10 mouse cellular contexts compared by ENCODE assay signal in the genomic region with DNA sequence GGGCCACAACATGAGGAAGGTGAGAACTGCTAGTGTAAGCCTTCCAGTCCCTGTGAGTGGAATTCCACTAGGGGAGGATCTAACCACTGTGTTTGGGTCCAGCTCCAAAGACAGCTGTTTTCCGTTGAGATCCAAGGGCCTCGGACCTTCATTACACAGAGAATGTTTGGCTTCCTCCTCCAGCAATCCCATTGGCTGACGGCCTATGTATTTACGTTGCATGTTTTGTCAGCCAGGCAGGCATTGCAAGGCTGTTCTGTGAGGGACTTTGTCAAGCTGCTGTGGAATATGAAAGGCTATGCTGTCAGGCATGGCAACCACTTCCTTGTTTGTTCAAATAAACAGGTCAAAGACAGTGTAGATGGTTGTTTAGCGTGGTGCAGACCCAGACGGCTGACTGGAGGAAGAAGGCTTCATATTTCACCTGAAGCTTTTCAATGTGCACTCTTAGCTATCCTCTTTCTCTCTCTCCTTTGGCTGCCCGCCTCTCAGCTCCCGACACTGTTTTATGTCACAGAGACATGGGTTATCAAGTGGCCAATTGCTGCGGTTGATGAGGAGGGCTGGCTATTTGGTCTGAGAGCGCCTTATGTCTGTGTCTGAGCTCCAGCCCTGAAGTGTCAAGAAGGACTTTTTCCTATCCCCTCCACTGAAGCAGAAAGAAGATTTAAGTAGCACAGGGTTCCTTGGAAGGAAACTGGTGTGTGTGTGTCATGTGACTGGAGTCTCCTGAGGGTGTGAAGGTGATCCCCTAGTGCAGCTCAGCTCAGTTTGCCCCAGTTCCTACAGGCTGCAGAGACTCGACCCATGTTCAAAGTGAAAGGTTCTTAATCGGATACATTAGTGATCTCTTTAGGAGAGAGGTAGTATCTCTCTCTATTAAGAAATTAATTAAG. TPM values are rescaled to one million over a fixed set of nuclear protein-coding genes. Genes with fewer than 3 reads are reported as not detected.
DNase-seq lines count a peak whose midpoint lies in the region; ATAC-seq lines count a peak whose summit lies in the region.
"Had no signal": no experiment of that assay in that cellular context is flagged by ENCODE, and none has a peak within 500 bp of the region (broad histone marks: within the 10 kb centered on the region; RNA-seq: fewer than 3 reads in every experiment).

No protein-coding gene starts in this region.

- no peak overlapping the region for H3K4me2 ChIP-seq in limb, embryonic 11.5 days (ENCODE audit: low read depth, severe bottlenecking)
- peak overlapping the region; percentile 16; the same call in 1 of the 2 replicates for H3K4me2 ChIP-seq in heart, embryonic 16.5 days (ENCODE audit: low read depth, low read length)
- H3K4me2 ChIP-seq in stomach, embryonic 14.5 days (replicated peaks; ENCODE audit: low read depth, low read length), result peak overlapping the region; percentile 26; the same call in 1 of the 2 replicates

- DNase-seq in limb, embryonic 11.5 days (ENCODE audit: low spot score), result peak; percentile 33
- no peak for DNase-seq in limb, embryonic 10.5 days (ENCODE audit: low spot score)
- peak; percentile 22 to 54 for DNase-seq in kidney, postnatal 25 days
- no peak for DNase-seq in frontal cortex, adult 2 months (ENCODE audit: extremely low spot score in 1 of 2, low spot score in 1 of 2)
- DNase-seq in adrenal gland, postnatal 36 days, result no peak
- DNase-seq in frontal cortex, postnatal 25 days (ENCODE audit: low spot score in 2 of 2), result no peak
- DNase-seq: layer of hippocampus, adult 9-11 months had no signal

- no peak for ATAC-seq in limb, embryonic 11.5 days (ENCODE audit: insufficient number of reproducible peaks, low FRiP score, low TSS enrichment, low read depth)
- ATAC-seq in heart, embryonic 16.5 days (replicated peaks; ENCODE audit: extremely low read depth, insufficient read depth, low FRiP score), result peak; percentile 42
- ATAC-seq in stomach, embryonic 14.5 days (ENCODE audit: insufficient number of reproducible peaks, insufficient read depth, low FRiP score, low read depth), result peak; percentile 78; the same call in 1 of the 2 replicates
- ATAC-seq: CD4-positive, CD25-positive, alpha-beta regulatory T cell, adult 4 months had no signal

- no peaks in the 10 kb centered on the region for H3K9me3 ChIP-seq in limb, embryonic 11.5 days (ENCODE audit: control insufficient read depth, low read length)
- no peaks in the 10 kb centered on the region for H3K9me3 ChIP-seq in limb, embryonic 10.5 days (replicated peaks)
- peaks cover 3% of the 10 kb centered on the region; the same call in 1 of the 2 replicates for H3K9me3 ChIP-seq in heart, embryonic 16.5 days (replicated peaks; ENCODE audit: control insufficient read depth, low read length)
- H3K9me3 ChIP-seq in stomach, embryonic 14.5 days (ENCODE audit: control insufficient read depth, low read depth, low read length), result no peaks in the 10 kb centered on the region

- 35% methylated on average over 12 of the region's 12 CpGs for WGBS in limb, embryonic 11.5 days
- WGBS in limb, embryonic 10.5 days, result 45% methylated on average over 12 of the region's 12 CpGs
- WGBS in heart, embryonic 16.5 days, result 33% methylated on average over 12 of the region's 12 CpGs
- WGBS in stomach, embryonic 14.5 days, result 30% methylated on average over 12 of the region's 12 CpGs

- no peak overlapping the region for H3K4me3 ChIP-seq in limb, embryonic 11.5 days (ENCODE audit: low read depth, low read length)
- no peak overlapping the region for H3K4me3 ChIP-seq in limb, embryonic 10.5 days
- no peak overlapping the region for H3K4me3 ChIP-seq in heart, embryonic 16.5 days (ENCODE audit: low read length)
- H3K4me3 ChIP-seq in stomach, embryonic 14.5 days (ENCODE audit: low read depth, low read length), result no peak overlapping the region

- no peaks in the 10 kb centered on the region for H3K36me3 ChIP-seq in limb, embryonic 11.5 days (ENCODE audit: control insufficient read depth, insufficient read depth, low read length)
- H3K36me3 ChIP-seq in limb, embryonic 10.5 days, result no peaks in the 10 kb centered on the region
- H3K36me3 ChIP-seq in heart, embryonic 16.5 days (ENCODE audit: control insufficient read depth, insufficient read depth), result no peaks in the 10 kb centered on the region
- H3K36me3 ChIP-seq in stomach, embryonic 14.5 days (ENCODE audit: control insufficient read depth, insufficient read depth, low read length), result no peaks in the 10 kb centered on the region

- H3K27ac ChIP-seq in limb, embryonic 11.5 days (replicated peaks; ENCODE audit: low read depth, low read length), result no peak overlapping the region
- no peak overlapping the region for H3K27ac ChIP-seq in limb, embryonic 10.5 days
- peak overlapping the region; percentile 17 for H3K27ac ChIP-seq in heart, embryonic 16.5 days (ENCODE audit: low read length)
- H3K27ac ChIP-seq in stomach, embryonic 14.5 days (ENCODE audit: low read length), result peak overlapping the region; percentile 77

- H3K27me3 ChIP-seq in limb, embryonic 11.5 days (ENCODE audit: control insufficient read depth, insufficient read depth, low read length), result no peaks in the 10 kb centered on the region
- H3K27me3 ChIP-seq in limb, embryonic 10.5 days (ENCODE audit: low read depth, poor library complexity, severe bottlenecking), result no peaks in the 10 kb centered on the region
- H3K27me3 ChIP-seq in heart, embryonic 16.5 days (ENCODE audit: control insufficient read depth, insufficient read depth, low read length), result no peaks in the 10 kb centered on the region
- no peaks in the 10 kb centered on the region for H3K27me3 ChIP-seq in stomach, embryonic 14.5 days (ENCODE audit: control insufficient read depth, insufficient read depth, low read length)

- no peak overlapping the region for H3K9ac ChIP-seq in limb, embryonic 11.5 days (ENCODE audit: low read length)
- no peak overlapping the region for H3K9ac ChIP-seq in heart, embryonic 16.5 days (ENCODE audit: low read length)
- H3K9ac ChIP-seq in stomach, embryonic 14.5 days (replicated peaks; ENCODE audit: low read depth, low read length), result no peak overlapping the region

- H3K4me1 ChIP-seq in limb, embryonic 11.5 days (ENCODE audit: control insufficient read depth, insufficient read depth, low read length), result no peaks in the 10 kb centered on the region
- peaks cover 7% of the 10 kb centered on the region for H3K4me1 ChIP-seq in limb, embryonic 10.5 days
- peaks cover 18% of the 10 kb centered on the region for H3K4me1 ChIP-seq in heart, embryonic 16.5 days (ENCODE audit: control insufficient read depth, insufficient read depth, low read length)
- peaks cover 8% of the 10 kb centered on the region; the same call in 1 of the 2 replicates for H3K4me1 ChIP-seq in stomach, embryonic 14.5 days (ENCODE audit: control insufficient read depth, insufficient read depth, low read length)

RNA-seq across cellular contexts. Expression of a gene that starts 13.8 kb away (rescaled TPM):
- 0.08 and 0.17 TPM in 2 replicates for polyA plus RNA-seq in limb, embryonic 11.5 days (2014; fragmentation: Nextera tagmentation; extraction: Ambion mirVana)
- 0.04 and 0.09 TPM in 2 replicates for polyA plus RNA-seq in limb, embryonic 10.5 days (2016; fragmentation: Nextera tagmentation; extraction: Ambion mirVana)
- 6.0 and 8.0 TPM in 2 replicates for polyA plus RNA-seq in heart, embryonic 16.5 days (2015; fragmentation: Nextera tagmentation; extraction: Ambion mirVana)
- polyA plus RNA-seq in stomach, embryonic 14.5 days (2014; fragmentation: Nextera tagmentation; extraction: Ambion mirVana), result 0.26 and 0.42 TPM in 2 replicates
- polyA plus RNA-seq in frontal cortex, adult 2 months (2012; rRNA removed), result 15.6 and 16.8 TPM in 2 replicates
- total RNA-seq in adrenal gland, postnatal 36 days (2021), result 1 to 10 TPM; 2.7 to 2.9 TPM
- polyA plus RNA-seq: CD4-positive, CD25-positive, alpha-beta regulatory T cell, adult 4 months had no signal

Comparison
In these comparisons a context has a peak if more than half of its experiments do, and no peak if none do; other contexts are left out.
1. DNase-seq: peak in limb, embryonic 11.5 days (single experiment) and kidney, postnatal 25 days (2 of 2); none in limb, embryonic 10.5 days (single experiment), frontal cortex, adult 2 months (0 of 2), adrenal gland, postnatal 36 days (0 of 2) and frontal cortex, postnatal 25 days (0 of 2).
2. H3K27ac ChIP-seq: peak in heart, embryonic 16.5 days (single experiment) and stomach, embryonic 14.5 days (single experiment); none in limb, embryonic 11.5 days (single experiment) and limb, embryonic 10.5 days (single experiment).